Mouse (Mus musculus) forebrain, embryonic 14.5 days (tissue): ENCODE results near the gene Zdhhc14. TPM values are rescaled to one million over a fixed set of nuclear protein-coding genes. Genes with fewer than 3 reads are reported as not detected.

Experiments used
- ATAC-seq: fragments of 200-750 bp; cut with Nextera tagmentation; 2 replicates; pipeline ENCODE4 v1.8.0; 2017; ENCODE audit warnings: mild to moderate bottlenecking, moderate library complexity
- DNase-seq: peaks from one replicate; pipeline ENCODE4 v3.0.0-alpha.2; 2015; ENCODE audit warnings: low spot score
- H3K27ac ChIP-seq: fragments of 300-500 bp; sonication (generic); 2 replicates; pipeline ENCODE4 v1.5.1; 2014; ENCODE audit warnings: low read depth, mild to moderate bottlenecking, control low read depth, low read length, moderate library complexity
- H3K27me3 ChIP-seq: fragments of 300-500 bp; sonication (generic); replicated peaks from 2 replicates; pipeline ENCODE4 v1.6.1; 2014; ENCODE audit warnings: low read length, control low read depth, mixed read lengths; ENCODE audit not compliant: control insufficient read depth, insufficient read depth
- H3K36me3 ChIP-seq: fragments of 300-500 bp; sonication (generic); 2 replicates; pipeline ENCODE4 v1.6.1; 2014; ENCODE audit warnings: low read length, control low read depth; ENCODE audit not compliant: control insufficient read depth, insufficient read depth
- H3K4me1 ChIP-seq: fragments of 300-500 bp; sonication (generic); 2 replicates; pipeline ENCODE4 v1.6.1; 2014; ENCODE audit warnings: antibody characterized with exemption, low read length, control low read depth; ENCODE audit not compliant: control insufficient read depth, insufficient read depth
- H3K4me2 ChIP-seq: fragments of 300-500 bp; sonication (generic); 2 replicates; pipeline ENCODE4 v1.6.1; 2014; ENCODE audit warnings: mild to moderate bottlenecking, control low read depth, low read length
- H3K4me3 ChIP-seq: fragments of 300-500 bp; sonication (generic); 2 replicates; pipeline ENCODE4 v1.5.1; 2014; ENCODE audit warnings: low read depth, low read length, control low read depth
- H3K9ac ChIP-seq: fragments of 300-500 bp; sonication (generic); 2 replicates; pipeline ENCODE4 v1.6.1; 2014; ENCODE audit warnings: mild to moderate bottlenecking, low read length, control low read depth, moderate library complexity
- H3K9me3 ChIP-seq: fragments of 300-500 bp; sonication (generic); replicated peaks from 2 replicates; pipeline ENCODE4 v1.6.1; 2016; ENCODE audit warnings: low read length, control low read depth, mixed read lengths; ENCODE audit not compliant: control insufficient read depth
- WGBS: fragments of 180-500 bp; shearing (Covaris S2); extraction: QIAGEN DNeasy Blood & Tissue Kit; methylation state at CpG from one replicate; pipeline ENCODE4 v1.1.7; 2014; 5-methylcytosine and 5-hydroxymethylcytosine counted together
- polyA plus RNA-seq: library from polyadenylated mRNA; unstranded; fragments of >200 nt; fragmentation: Nextera tagmentation; extraction: Ambion mirVana; gene quantifications from 2 replicates; pipeline ENCODE4 v1.2.1, GENCODE M21; 2014

Zdhhc14 gene
- polyA plus RNA-seq, 1 experiment from 2014 or later = 4.7 TPM

GRCm38 (mm10) chr17:5475960-5476725 lies 16.2 kb upstream of the Zdhhc14 start:
- ATAC-seq (no peak), DNase-seq (peak; percentile 33)
- Histone ChIP-seq H3K9me3 (no peaks in the 10 kb centered on the region), H3K27me3 (no peaks in the 10 kb centered on the region), H3K4me3 (no peak overlapping the region), H3K36me3 (no peaks in the 10 kb centered on the region), H3K9ac (no peak overlapping the region), H3K27ac (no peak overlapping the region), H3K4me1 (no peaks in the 10 kb centered on the region), H3K4me2 (no peak overlapping the region)
- WGBS = 62% methylated on average over 14 of the region's 14 CpGs

- no peaks in the 10 kb centered on the region for H3K4me1 ChIP-seq
- no peak overlapping the region for H3K9ac ChIP-seq
- no peak overlapping the region for H3K4me2 ChIP-seq
- DNase-seq (no peak), ATAC-seq (no peak)
- no peak overlapping the region for H3K4me3 ChIP-seq
- no peaks in the 10 kb centered on the region for H3K27me3 ChIP-seq
- H3K27ac ChIP-seq = no peak overlapping the region
- 79% methylated on average over 4 of the region's 4 CpGs for WGBS
- no peaks in the 10 kb centered on the region for H3K36me3 ChIP-seq
- H3K9me3 ChIP-seq = no peaks in the 10 kb centered on the region
Measured at GRCm38 (mm10) chr17:5483456-5483855, 8.9 kb upstream of the Zdhhc14 start.

GRCm38 (mm10) chr17:5484663-5485062 lies 7.7 kb upstream of the Zdhhc14 start:
- no peak overlapping the region for H3K9ac ChIP-seq
- H3K4me2 ChIP-seq = no peak overlapping the region
- no peak overlapping the region for H3K4me3 ChIP-seq
- no peaks in the 10 kb centered on the region for H3K36me3 ChIP-seq
- DNase-seq (no peak), ATAC-seq (no peak)
- WGBS = 94% methylated on average over 1 of the region's 1 CpGs
- no peaks in the 10 kb centered on the region for H3K9me3 ChIP-seq
- no peaks in the 10 kb centered on the region for H3K27me3 ChIP-seq
- H3K4me1 ChIP-seq = no peaks in the 10 kb centered on the region
- no peak overlapping the region for H3K27ac ChIP-seq

- ATAC-seq = no peak
- 70% methylated on average over 9 of the region's 9 CpGs for WGBS
- DNase-seq = no peak
- Histone ChIP-seq H3K9ac (no peak overlapping the region), H3K27me3 (no peaks in the 10 kb centered on the region), H3K27ac (no peak overlapping the region), H3K4me2 (no peak overlapping the region), H3K9me3 (no peaks in the 10 kb centered on the region), H3K4me1 (no peaks in the 10 kb centered on the region), H3K4me3 (no peak overlapping the region), H3K36me3 (no peaks in the 10 kb centered on the region)
Measured at GRCm38 (mm10) chr17:5488156-5488555, 4.2 kb upstream of the Zdhhc14 start.

- H3K4me3 ChIP-seq = no peak overlapping the region
- H3K4me2 ChIP-seq = no peak overlapping the region
- peaks cover 3% of the 10 kb centered on the region; the same call in 1 of the 2 replicates for H3K27me3 ChIP-seq
- DNase-seq (peak; percentile 14), ATAC-seq (no peak)
- no peaks in the 10 kb centered on the region for H3K36me3 ChIP-seq
- no peak overlapping the region for H3K9ac ChIP-seq
- peaks cover 8% of the 10 kb centered on the region; the same call in 1 of the 2 replicates for H3K4me1 ChIP-seq
- no peak overlapping the region for H3K27ac ChIP-seq
- H3K9me3 ChIP-seq = no peaks in the 10 kb centered on the region
- 59% methylated on average over 3 of the region's 3 CpGs for WGBS
Measured at GRCm38 (mm10) chr17:5490351-5490750, 2.0 kb upstream of the Zdhhc14 start.

GRCm38 (mm10) chr17:5491031-5491800 lies 1.1 kb upstream of the Zdhhc14 start:
- under 1% methylated on average over 29 of the region's 29 CpGs for WGBS
- H3K4me3 ChIP-seq = peak overlapping the region; percentile 63

GRCm38 (mm10) chr17:5492746-5493160 lies 396 bp downstream of the Zdhhc14 start:
- under 1% methylated on average over 47 of the region's 48 CpGs for WGBS
- no peaks in the 10 kb centered on the region for H3K36me3 ChIP-seq
- DNase-seq (peak; percentile 51), ATAC-seq (peak; percentile 59)
- H3K4me1 ChIP-seq = peaks cover 8% of the 10 kb centered on the region; the same call in 1 of the 2 replicates
- peak overlapping the region; percentile 99 for H3K4me2 ChIP-seq
- H3K9me3 ChIP-seq = no peaks in the 10 kb centered on the region
- peak overlapping the region; percentile 63 for H3K4me3 ChIP-seq
- peak overlapping the region; percentile 97 for H3K27ac ChIP-seq
- H3K9ac ChIP-seq = peak overlapping the region; percentile 86
- H3K27me3 ChIP-seq = peaks cover 3% of the 10 kb centered on the region; the same call in 1 of the 2 replicates

More at GRCm38 (mm10) chr17:5491031-5491800, 1.1 kb upstream of the Zdhhc14 start:
- DNase-seq = peak; percentile 99
- Histone ChIP-seq H3K4me1 (peaks cover 8% of the 10 kb centered on the region; the same call in 1 of the 2 replicates), H3K27me3 (peaks cover 3% of the 10 kb centered on the region; the same call in 1 of the 2 replicates), H3K27ac (peak overlapping the region; percentile 97), H3K9me3 (no peaks in the 10 kb centered on the region), H3K9ac (peak overlapping the region; percentile 86), H3K4me2 (peak overlapping the region; percentile 99), H3K36me3 (no peaks in the 10 kb centered on the region)
- ATAC-seq = peak; percentile 90

GRCm38 (mm10) chr17:5493161-5493771 lies 909 bp downstream of the Zdhhc14 start:
- H3K4me2 ChIP-seq = peak overlapping the region; percentile 99
- 2% methylated on average over 49 of the region's 53 CpGs for WGBS
- peak overlapping the region; percentile 97 for H3K27ac ChIP-seq
- peaks cover 3% of the 10 kb centered on the region; the same call in 1 of the 2 replicates for H3K27me3 ChIP-seq
- peak overlapping the region; percentile 63 for H3K4me3 ChIP-seq
- DNase-seq (peak; percentile 35), ATAC-seq (no peak)
- H3K36me3 ChIP-seq = no peaks in the 10 kb centered on the region
- no peaks in the 10 kb centered on the region for H3K9me3 ChIP-seq
- peaks cover 8% of the 10 kb centered on the region; the same call in 1 of the 2 replicates for H3K4me1 ChIP-seq
- peak overlapping the region; percentile 86 for H3K9ac ChIP-seq
